Mouse (Mus musculus) liver, adult 2 months (tissue): ENCODE measurements around the gene Gpr139. TPM values are rescaled to one million over a fixed set of nuclear protein-coding genes. Genes with fewer than 3 reads are reported as not detected.

Experiments used
- DNase-seq: peaks from one replicate; pipeline ENCODE4 v3.0.0-alpha.2; 2011; ENCODE audit warnings: low read depth, low spot score; ENCODE audit errors: extremely low read depth
- H3K27ac ChIP-seq: fragments of 200-500 bp; replicated peaks from 2 replicates; pipeline ENCODE4 v1.5.1; 2012; ENCODE audit warnings: low read depth, mild to moderate bottlenecking, control low read depth, inconsistent platforms, low read length; ENCODE audit not compliant: insufficient read depth
- H3K27me3 ChIP-seq: fragments of 200-500 bp; 2 replicates; pipeline ENCODE4 v1.6.1; 2012; ENCODE audit warnings: mild to moderate bottlenecking, moderate library complexity, low read length, inconsistent platforms; ENCODE audit not compliant: control insufficient read depth, insufficient read depth
- H3K36me3 ChIP-seq: fragments of 200-500 bp; 2 replicates; pipeline ENCODE4 v1.6.1; 2012; ENCODE audit warnings: low read length, inconsistent platforms; ENCODE audit not compliant: control insufficient read depth, insufficient read depth
- H3K4me1 ChIP-seq: fragments of 200-500 bp; 2 replicates; pipeline ENCODE4 v1.6.1; 2011; ENCODE audit warnings: low read length; ENCODE audit not compliant: control insufficient read depth, insufficient read depth
- H3K4me3 ChIP-seq: fragments of 200-500 bp; 2 replicates; pipeline ENCODE4 v1.5.1; 2011; ENCODE audit warnings: low read depth, mild to moderate bottlenecking, control low read depth, low read length, moderate library complexity; ENCODE audit not compliant: insufficient read depth
- H3K79me2 ChIP-seq: fragments of 200-500 bp; 2 replicates; pipeline ENCODE4 v1.6.1; 2012; ENCODE audit warnings: inconsistent platforms, mild to moderate bottlenecking, low read length, moderate library complexity; ENCODE audit not compliant: control insufficient read depth, insufficient read depth
- H3K9ac ChIP-seq: fragments of 200-500 bp; 2 replicates; pipeline ENCODE4 v1.6.1; 2012; ENCODE audit warnings: low read depth, mild to moderate bottlenecking, control low read depth, inconsistent platforms, low read length
- CTCF ChIP-seq: fragments of 200-500 bp; IDR thresholded peaks from 2 replicates; pipeline ENCODE4 v1.5.1; 2011; ENCODE audit warnings: low read depth, low read length, control low read depth
- POLR2A ChIP-seq: fragments of 200-500 bp; IDR thresholded peaks from 2 replicates; pipeline ENCODE4 v1.6.1; 2011; ENCODE audit warnings: low read length, control low read depth; ENCODE audit not compliant: insufficient read depth; ENCODE audit errors: extremely low read depth
- WGBS: fragments of 180-500 bp; shearing (Covaris S2); methylation state at CpG from one replicate; pipeline ENCODE4 v1.1.7; 2018; 5-methylcytosine and 5-hydroxymethylcytosine counted together
- polyA plus RNA-seq: library from polyadenylated mRNA; depleted of rRNA; stranded (reverse); fragments of >200 nt; gene quantifications from 2 replicates; pipeline ENCODE4 v1.2.3, GENCODE M21; 2012; rRNA removed
- total RNA-seq: library from RNA; depleted of rRNA; stranded (reverse); fragments of >200 nt; gene quantifications from 2 replicates; pipeline ENCODE4 v1.2.3, GENCODE M21; 2014; rRNA removed

The Gpr139 gene
- total RNA-seq (not detected in 2 replicates), polyA plus RNA-seq (0.02 TPM in 1 of 2 replicates, not detected in the other)

DNA sequence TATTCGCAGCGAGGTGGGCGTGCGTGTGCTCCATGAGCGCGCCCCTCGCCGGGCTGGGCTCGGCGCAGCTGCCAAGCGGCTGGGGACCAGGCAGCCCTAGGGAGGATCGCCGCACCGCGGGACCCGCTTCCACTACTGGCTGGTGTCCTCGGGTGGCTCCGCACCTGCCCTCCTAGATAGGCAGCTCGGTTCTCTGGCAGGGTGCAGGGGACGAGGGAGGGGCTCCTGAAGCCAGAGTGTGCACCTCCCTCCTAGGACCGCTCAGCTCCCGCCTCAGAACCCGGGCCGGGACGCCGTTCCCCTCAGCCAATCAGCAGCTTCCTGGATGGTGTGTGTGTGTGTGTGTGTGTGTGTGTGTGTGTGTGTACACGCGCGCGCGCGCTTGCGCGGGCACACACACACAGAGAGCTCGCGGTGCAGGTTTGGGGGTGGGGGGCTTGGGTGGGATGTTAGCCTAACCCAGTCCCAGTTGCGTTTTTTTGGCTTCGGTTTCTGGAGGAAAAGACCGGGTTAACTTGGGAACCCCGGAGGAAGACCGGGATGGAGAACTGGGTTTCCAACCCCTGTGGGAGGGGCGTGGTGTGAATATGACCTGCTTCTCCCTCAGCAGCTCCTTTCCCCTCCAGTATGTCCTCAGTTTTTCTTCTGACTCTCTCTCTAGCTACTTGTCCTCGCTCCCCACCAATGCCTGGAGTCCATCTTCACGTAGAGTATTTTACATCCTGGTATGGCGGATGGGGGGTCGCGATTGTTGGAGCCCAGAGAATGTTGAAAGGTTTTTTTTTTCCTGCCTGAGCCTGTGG, at the start of gene Gpr139:
Gene Gpr139 (minus strand): TSS at position 263 of the 803 bp plus-strand sequence.
- no peak for DNase-seq

GRCm38 (mm10) chr7:119230971-119231370, 46.6 kb upstream of the Gpr139 start:
- no peaks in the 10 kb centered on the region for H3K36me3 ChIP-seq
- H3K9ac ChIP-seq: no peak overlapping the region
- 49% methylated on average over 3 of the region's 3 CpGs for WGBS
- DNase-seq: no peak
- H3K79me2 ChIP-seq: no peaks in the 10 kb centered on the region
- H3K27ac ChIP-seq: no peak overlapping the region
- no peaks in the 10 kb centered on the region for H3K4me1 ChIP-seq
- H3K27me3 ChIP-seq: no peaks in the 10 kb centered on the region
- H3K4me3 ChIP-seq: no peak overlapping the region
- TF ChIP-seq POLR2A (no peak), CTCF (no peak)

More for the DNA sequence above, at the start of gene Gpr139:
- no peak within 1 kb of the TSS for H3K27ac ChIP-seq
- H3K27me3 ChIP-seq: peaks cover 5% of the 10 kb centered on the region
- no peak within 1 kb of the TSS for H3K4me3 ChIP-seq
- no peaks in the 10 kb centered on the region for H3K79me2 ChIP-seq
- TF ChIP-seq POLR2A (no peak), CTCF (no peak)
- no peak within 1 kb of the TSS for H3K9ac ChIP-seq
- no peaks in the 10 kb centered on the region for H3K4me1 ChIP-seq
- no peaks in the 10 kb centered on the region for H3K36me3 ChIP-seq
- WGBS: 2% methylated on average over 47 of the region's 47 CpGs

DNA sequence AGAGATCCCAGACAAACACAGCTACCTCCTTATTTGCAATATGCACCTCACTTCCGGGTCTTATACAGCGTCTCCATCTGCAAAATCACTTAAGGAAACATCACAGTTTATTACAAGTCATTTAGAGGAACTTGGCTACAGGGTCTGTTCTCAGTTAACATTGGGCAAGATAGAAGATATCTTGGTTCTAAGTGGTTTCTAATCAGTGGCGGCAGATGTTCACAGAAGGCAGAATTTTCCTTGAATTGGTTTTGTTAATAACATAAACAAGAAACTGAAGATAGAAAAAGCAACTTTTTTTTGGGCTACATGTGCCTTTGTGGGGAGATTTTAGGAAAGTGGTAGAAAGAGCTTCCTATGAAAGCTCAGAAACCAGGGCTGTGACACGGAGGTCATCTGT, 38.3 kb upstream of the Gpr139 start:
- H3K36me3 ChIP-seq: no peaks in the 10 kb centered on the region
- no peak for DNase-seq
- H3K27me3 ChIP-seq: 0 out of 2 replicates have a peak, but pooled peaks cover 2% of the 10 kb centered on the region
- H3K4me3 ChIP-seq: no peak overlapping the region
- no peak for TF ChIP-seq CTCF
- TF ChIP-seq POLR2A: no peak
- no peak overlapping the region for H3K27ac ChIP-seq
- no peaks in the 10 kb centered on the region for H3K79me2 ChIP-seq
- H3K4me1 ChIP-seq: no peaks in the 10 kb centered on the region
- WGBS: 81% methylated on average over 4 of the region's 4 CpGs
- no peak overlapping the region for H3K9ac ChIP-seq

DNA sequence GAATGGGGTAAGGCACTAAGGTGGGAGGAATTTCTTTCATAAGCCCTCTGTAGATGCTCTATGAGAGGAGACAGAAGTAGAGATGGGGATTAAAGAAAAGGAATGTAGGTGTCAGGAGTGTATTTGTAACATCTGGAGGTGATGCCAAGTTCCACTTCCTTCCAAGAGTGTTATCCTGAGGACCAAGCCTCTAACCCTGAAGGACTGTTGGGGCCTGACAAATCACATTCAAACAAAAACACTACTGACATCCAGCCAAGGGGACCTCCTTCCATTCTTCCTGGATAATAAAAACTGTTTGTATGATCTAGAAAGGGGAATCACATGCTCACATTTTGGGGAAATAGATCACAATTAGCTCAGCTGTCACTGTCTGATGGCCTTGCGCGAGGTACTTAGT, 34.7 kb upstream of the Gpr139 start:
- Histone ChIP-seq H3K4me3 (no peak overlapping the region), H3K79me2 (no peaks in the 10 kb centered on the region), H3K27ac (no peak overlapping the region), H3K27me3 (0 out of 2 replicates have a peak, but pooled peaks cover 2% of the 10 kb centered on the region), H3K4me1 (no peaks in the 10 kb centered on the region), H3K9ac (no peak overlapping the region), H3K36me3 (no peaks in the 10 kb centered on the region)
- DNase-seq: no peak
- WGBS: 98% methylated on average over 2 of the region's 2 CpGs
- TF ChIP-seq POLR2A (no peak), CTCF (no peak)

DNA sequence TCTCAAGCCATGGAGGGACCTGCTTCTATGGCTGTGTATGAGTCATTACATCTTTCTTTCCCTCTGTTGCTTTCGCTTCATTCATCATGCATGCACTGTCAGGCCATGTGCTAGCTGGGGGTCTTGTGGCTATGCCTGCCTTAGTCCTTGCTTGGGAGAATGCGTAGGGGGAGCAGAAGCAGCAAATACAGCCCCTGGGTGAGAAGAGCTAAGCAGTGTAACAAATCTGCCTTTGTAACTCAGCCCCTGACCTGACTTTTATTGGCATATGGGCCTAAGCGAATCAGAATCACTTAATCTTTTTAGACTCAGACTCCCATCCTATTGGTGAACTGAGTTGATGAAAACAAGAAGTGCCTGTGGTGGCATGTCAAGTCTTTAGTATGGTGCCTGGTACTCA, 22.8 kb upstream of the Gpr139 start:
- H3K36me3 ChIP-seq: no peaks in the 10 kb centered on the region
- H3K27me3 ChIP-seq: no peaks in the 10 kb centered on the region; the same call in 1 of the 2 replicates
- H3K9ac ChIP-seq: no peak overlapping the region
- TF ChIP-seq CTCF (no peak), POLR2A (no peak)
- H3K27ac ChIP-seq: no peak overlapping the region
- no peak for DNase-seq
- no peak overlapping the region for H3K4me3 ChIP-seq
- no peaks in the 10 kb centered on the region for H3K79me2 ChIP-seq
- H3K4me1 ChIP-seq: no peaks in the 10 kb centered on the region
- WGBS: 77% methylated on average over 3 of the region's 3 CpGs

DNA sequence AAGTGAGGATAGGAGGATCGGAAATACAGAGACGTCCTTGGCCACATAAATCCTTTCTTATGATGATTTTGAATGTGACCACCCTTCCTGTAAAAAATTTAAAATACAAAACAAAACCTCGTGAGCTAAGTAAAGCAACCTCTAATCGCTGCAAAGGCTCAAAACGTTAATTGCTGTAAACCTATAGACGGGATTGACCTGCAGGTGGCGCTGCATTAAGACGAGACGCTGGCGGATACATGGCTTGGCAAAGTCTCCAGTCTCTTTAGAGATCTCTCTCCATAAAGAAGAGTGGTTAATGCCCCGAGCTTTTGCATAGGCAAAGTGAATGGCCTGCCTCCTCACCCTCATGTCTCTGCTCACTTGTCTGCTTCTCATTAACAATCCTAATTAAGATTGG, 2.0 kb upstream of the Gpr139 start:
- H3K27ac ChIP-seq: no peak overlapping the region
- 11% methylated on average over 11 of the region's 11 CpGs for WGBS
- no peak overlapping the region for H3K4me3 ChIP-seq
- no peak overlapping the region for H3K9ac ChIP-seq
- peak; percentile 29 for DNase-seq
- H3K79me2 ChIP-seq: no peaks in the 10 kb centered on the region
- H3K27me3 ChIP-seq: peaks cover 5% of the 10 kb centered on the region
- H3K4me1 ChIP-seq: no peaks in the 10 kb centered on the region
- TF ChIP-seq POLR2A (no peak), CTCF (peak; percentile 60)
- no peaks in the 10 kb centered on the region for H3K36me3 ChIP-seq
